Mouse (Mus musculus) adrenal gland, adult (tissue): ENCODE data around the gene Rbm45.

Source experiments
- DNase-seq, 2 experiments: peaks; one replicate each; pipeline ENCODE4 v3.0.0; 2022 to 2023; ENCODE audit warnings: low spot score in 1 of 2; ENCODE audit not compliant: inconsistent age in 2 of 2

Rbm45 gene

GRCm38 (mm10) chr2:76369821-76370655 is at the start of gene Rbm45:
Gene Rbm45, plus strand, starts transcription at chr2:76369984.
- peak; percentile 86 to 96 for DNase-seq

DNA sequence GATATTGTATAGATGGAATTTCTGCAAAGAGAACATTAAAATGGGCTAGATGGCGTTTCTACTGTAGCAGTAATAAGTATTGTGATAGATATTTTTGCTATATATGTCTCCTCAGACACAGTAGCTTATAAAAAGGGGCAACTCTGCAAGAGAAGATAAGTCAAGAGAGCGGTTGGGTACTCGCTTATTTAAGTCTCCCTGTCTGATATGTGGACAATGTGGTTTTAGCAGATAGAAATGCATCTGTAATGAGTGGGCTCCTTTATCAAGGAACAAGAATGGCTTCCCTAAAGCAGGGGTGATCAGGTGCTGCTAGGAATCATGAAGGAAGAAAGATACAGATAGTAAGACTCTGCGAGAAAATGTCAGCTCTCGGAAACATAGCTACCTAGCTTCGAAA is 49.4 kb upstream of the Rbm45 start:
- DNase-seq = no peak

DNA sequence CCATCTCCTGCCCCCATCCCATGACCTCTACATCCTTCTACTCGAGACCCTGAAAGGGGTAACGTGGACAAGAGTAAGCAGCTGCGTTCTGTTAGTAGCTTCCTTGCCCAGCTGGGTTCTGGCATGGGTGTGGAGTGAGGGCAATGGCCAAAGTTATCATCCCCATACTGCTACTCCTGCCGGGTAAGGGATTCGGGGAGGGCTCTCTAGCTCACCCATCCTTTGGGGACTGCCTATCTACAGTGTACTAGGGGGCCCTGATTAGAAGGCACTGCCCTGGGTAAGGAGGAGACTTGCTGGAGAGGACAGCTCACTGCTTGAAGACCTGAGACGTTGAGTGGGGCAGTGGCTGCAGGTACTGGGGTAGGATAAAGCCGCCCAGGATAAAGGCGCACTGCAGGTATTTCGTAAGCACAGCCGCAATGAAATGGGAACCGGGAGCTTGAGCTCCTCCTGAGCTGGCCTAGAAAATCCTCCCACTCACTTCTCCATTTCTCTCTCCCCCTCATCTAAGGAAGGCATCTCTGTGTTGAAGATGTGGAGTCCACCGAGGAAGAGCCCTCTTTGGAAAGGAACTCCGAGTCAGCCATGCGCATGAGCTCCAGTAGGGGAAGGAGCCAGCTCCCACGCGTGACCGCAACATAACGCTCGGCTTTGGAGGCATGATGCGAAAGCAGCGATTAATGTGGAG is 46.5 kb upstream of the Rbm45 start:
- no peak for DNase-seq

DNA sequence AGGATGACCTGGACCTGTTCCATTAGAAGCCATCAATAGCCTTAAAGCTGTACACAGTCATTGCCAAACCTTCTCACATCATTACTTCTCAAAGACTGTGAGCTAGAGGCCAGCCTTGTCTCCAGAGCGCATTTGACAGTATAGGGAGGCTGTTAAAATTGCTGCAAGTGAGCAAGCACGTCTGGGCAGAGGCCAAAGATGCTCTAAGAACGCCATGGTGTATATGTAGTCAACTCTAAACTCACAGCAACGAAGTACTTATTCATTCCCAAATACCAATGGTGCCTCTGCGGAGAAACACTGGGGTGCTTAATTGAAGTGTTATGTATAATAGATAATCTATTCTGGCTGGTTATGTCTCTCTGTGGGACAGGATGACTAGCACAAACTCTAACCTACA is 45.3 kb upstream of the Rbm45 start:
- DNase-seq = no peak

GRCm38 (mm10) chr2:76326161-76326560 is 43.6 kb upstream of the Rbm45 start:
- DNase-seq = no peak

DNA sequence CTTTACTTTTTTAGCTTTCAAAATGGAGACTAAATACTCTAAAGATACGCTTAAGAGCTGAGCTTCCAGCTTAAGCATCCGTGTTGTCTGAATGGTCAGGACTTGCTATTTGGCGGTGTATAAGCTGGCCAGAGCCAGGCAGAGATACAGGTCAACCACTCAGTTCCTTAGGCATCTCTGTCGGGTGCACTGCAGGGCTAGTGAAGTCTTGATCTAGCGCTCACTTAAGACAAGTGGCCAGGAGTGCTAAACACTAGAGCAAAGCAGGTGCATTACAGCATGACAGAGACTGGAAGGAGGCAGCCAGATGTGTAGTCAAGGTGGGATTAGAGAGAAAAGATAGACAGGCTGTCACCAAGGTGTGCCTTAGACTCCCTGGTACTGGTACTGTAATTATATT is 39.7 kb upstream of the Rbm45 start:
- DNase-seq = no peak

- no peak for DNase-seq
Measured at GRCm38 (mm10) chr2:76332161-76332805, 37.5 kb upstream of the Rbm45 start.

DNA sequence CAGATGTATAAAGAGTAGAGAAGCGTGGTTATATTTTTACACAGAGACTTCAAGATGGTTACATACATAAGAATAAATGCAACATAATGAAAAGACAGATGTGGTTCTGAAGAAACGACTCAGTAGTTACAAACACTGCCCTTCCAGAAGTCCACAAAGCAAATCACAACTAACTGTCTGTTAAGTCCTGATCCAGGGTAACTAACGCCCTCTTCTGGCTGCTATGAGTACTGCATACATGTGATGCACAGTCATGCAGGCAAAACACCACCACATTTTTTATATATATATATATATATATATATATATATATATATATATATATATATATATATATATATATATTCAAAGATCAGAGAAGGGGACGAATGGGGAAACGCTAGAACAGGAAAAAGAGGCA is 35.2 kb upstream of the Rbm45 start:
- DNase-seq = no peak

DNA sequence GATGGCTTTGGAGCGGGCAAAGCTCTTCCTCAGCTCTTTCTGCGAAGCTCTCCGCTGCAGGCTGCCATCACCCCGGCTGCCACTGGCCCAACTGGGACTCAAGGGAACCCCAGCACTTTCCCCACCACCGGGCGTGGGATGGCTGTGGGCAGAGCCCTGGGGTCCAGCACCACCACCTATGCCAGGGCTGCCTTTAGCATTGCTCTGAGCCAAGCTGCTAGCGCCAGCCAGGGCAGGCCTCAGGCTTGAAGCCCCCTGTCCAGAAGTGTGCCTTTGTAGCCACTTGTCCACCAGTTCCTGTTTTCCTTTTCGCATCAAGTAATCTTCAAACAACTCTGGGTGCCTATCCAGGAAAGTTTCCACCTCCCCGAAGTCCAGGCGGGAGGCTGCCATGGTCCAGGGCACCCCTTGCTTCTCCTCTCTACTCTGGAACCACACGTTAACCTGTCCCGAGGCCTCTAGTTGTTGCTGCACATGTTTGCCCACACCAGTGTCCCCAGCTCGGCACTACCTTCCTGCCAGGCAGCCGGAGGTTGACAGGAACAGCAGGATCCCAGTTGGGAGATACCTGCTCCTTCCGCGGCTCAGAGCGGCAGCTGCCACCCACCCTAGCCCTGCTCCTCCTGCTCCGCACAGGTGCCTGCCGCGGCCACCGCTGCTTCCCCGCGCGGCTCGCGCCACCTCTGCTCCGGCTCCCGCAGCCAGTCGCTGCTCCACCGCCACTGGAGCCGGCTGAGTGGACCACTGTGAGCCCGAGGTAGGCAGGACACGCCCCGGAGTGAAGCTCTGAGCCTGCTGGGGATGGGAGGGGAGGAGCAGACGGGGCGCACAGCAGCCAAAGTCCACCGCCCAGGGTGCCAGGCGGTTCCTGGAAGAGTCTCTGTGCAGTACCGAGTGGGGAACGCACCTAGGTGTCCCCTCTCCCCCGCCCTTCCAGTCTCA is 31.3 kb upstream of the Rbm45 start, which contains the start of gene Pde11a:
Gene Pde11a (minus strand): TSS at position 560 of the 942 bp plus-strand sequence.
- DNase-seq = peak; percentile 14 to 54

GRCm38 (mm10) chr2:76342146-76342545 is 27.6 kb upstream of the Rbm45 start:
- no peak for DNase-seq

GRCm38 (mm10) chr2:76347839-76348238 is 21.9 kb upstream of the Rbm45 start:
- no peak for DNase-seq

DNA sequence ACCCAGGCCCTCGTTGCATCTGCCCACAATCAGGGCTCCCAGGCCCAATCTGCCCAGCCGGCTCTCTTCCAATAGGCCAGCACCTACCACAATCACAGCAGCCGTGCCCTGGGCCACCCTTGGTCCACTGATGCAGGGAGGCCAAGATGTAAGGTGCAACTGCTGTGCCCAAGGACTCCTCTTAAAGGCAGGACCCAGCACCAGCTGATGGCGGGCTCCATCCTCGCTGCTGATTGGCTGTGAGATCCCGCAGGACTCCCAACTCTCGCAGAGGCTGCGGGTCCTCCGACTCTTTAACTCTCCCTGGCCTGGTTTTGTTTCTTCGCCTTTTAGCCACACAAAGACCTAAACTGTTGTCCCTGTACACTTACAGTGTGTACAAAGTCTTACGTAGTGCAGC is 9.6 kb upstream of the Rbm45 start, which contains the start of gene Cyct:
Gene Cyct (minus strand): TSS at position 225 of the 400 bp plus-strand sequence.
- no peak for DNase-seq

DNA sequence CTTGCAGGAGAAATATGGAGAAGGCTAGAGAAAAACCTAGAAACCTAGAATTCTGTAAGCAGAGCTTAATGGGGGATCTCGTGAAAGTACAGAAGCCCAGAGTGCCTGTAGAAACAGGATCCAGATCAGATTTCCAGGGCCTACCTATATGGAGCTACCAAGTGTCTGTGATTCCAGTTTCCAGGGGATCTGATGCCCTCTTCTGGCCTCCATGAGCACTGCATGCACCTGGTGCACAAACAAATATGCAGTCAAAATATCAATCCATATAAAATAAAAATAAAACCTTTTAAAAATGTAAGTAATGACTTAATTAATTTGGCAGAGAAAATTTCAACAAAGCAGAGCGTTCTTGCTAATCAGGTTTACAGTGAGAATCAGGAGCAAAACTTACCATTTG is 7.7 kb upstream of the Rbm45 start:
- DNase-seq = no peak

- no peak for DNase-seq
Measured at GRCm38 (mm10) chr2:76365811-76366210, 4.0 kb upstream of the Rbm45 start.

DNA sequence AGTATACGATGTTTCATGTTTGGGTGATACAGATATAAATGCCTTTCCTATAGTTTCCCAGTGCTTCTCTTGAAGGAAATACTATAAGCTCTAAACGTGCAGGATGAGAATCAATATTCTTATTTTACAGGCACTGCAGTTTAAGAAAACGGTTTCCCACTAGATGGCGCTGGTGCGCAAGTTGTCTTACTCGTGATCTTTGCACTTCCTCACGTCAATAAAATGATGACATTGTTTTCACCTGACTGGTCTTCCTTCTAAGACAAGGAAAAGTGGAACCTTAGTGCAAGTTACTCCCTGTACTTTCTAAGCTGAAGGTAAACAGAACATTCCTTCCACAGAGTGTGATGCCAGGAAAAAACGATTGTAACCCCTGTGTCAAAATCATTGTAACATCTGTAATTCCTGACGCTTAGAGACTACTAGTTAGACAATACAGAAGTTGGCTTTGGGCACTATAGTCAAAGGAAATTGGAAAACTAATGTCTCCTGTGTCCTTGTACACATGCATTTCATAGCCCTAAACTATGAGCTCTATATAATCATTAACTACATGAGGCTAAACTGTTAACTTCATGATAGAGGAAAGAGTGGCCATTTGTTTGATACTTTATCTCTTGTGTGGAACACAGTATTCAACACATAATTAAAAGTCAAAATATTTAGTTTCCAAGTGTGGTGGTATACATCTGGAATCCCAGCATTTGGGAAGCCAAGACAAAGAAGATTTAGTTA is 2.4 kb upstream of the Rbm45 start:
- peak; percentile 73 to 91 for DNase-seq

DNA sequence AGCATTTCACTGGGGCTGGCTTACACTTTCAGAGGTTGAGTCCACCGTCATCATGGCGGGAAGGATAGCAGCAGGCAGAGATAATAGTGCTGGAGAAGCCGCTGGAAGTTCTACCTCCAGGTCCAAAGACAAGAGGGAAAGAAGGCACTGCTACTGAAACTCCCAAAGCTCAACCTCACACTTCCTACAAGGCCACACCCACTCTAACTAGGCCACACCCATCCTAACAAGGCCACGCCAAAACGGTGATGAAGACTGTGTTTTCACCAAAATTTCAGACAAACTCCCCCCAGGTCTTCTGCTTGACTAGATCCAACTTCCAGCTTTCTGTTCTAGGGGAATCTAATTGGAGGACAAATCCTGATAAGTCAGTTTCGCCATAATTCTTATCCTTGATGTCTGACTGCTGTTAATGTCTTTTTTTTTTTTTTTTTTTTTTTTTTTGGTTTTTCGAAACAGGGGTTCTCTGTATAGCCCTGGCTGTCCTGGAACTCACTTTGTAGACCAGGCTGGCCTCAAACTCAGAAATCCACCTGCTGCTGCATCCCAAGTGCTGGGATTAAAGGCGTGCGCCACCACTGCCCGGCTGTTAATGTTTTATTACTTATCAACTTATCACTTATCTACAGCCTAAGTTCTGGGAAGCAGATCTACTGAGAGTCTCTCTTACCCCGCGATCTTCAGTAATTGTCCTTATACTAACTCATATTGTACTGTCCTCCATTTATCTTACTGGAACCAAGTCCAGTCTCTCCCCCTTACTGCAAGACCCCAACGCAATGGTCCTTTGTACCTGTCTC is 723 bp upstream of the Rbm45 start:
- no peak for DNase-seq

DNA sequence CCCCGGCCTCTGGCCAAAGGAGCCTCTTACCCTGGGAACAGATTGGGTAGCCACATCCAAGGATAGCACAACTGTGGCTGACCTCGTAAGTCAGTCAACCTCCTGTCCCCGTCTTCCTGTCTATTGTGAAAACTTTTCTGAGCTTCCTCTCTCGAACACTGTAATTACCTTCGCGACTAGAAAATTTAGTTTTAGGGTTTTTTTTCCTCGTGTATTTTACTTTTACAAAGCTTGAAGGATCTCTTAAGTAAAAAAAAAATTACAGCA is 805 bp downstream of the Rbm45 start:
- DNase-seq = no peak

GRCm38 (mm10) chr2:76372244-76372643 is 2.5 kb downstream of the Rbm45 start:
- DNase-seq = peak; percentile 52 to 75

- no peak for DNase-seq
Measured at GRCm38 (mm10) chr2:76374544-76375206, 4.9 kb downstream of the Rbm45 start.
